Mouse (Mus musculus): Measurements from ENCODE around the gene Ndufs3.

- no peak for TF ChIP-seq MAZ (IDR thresholded peaks at IDR 0.05; ENCODE audit: low read depth, low read length)
- no peak for TF ChIP-seq USF2 (conservative IDR thresholded peaks at IDR 0.05; ENCODE audit: low read depth, low read length)
- TF ChIP-seq CTCF (conservative IDR thresholded peaks at IDR 0.05 in 1 of 2, IDR thresholded peaks at IDR 0.05 in 1 of 2; ENCODE audit: low read depth in 2 of 2, low read length in 2 of 2), result no peak
- TF ChIP-seq MAFK (IDR thresholded peaks at IDR 0.05; ENCODE audit: insufficient replicate concordance, low read length), result no peak
- TF ChIP-seq USF1 (IDR thresholded peaks at IDR 0.05; ENCODE audit: low read depth, low read length), result no peak
- TF ChIP-seq GABPA (IDR thresholded peaks at IDR 0.05; ENCODE audit: insufficient replicate concordance, low read depth, low read length), result no peak
- TF ChIP-seq POLR2A (IDR thresholded peaks at IDR 0.05; ENCODE audit: low read depth, low read length), result no peak
- TF ChIP-seq SMC3 (IDR thresholded peaks at IDR 0.05; ENCODE audit: low read depth, low read length), result no peak
- TF ChIP-seq EP300 (IDR thresholded peaks at IDR 0.05; ENCODE audit: low read length), result no peak
- TF ChIP-seq ZKSCAN1 (IDR thresholded peaks at IDR 0.05; ENCODE audit: borderline replicate concordance, low read depth, low read length), result no peak
- TF ChIP-seq MEF2A (IDR thresholded peaks at IDR 0.05; ENCODE audit: borderline replicate concordance, low read depth, low read length), result no peak
- no peak for TF ChIP-seq HCFC1 (IDR thresholded peaks at IDR 0.05; ENCODE audit: low read depth, low read length)
- TF ChIP-seq ELF1 (IDR thresholded peaks at IDR 0.05; ENCODE audit: low read depth, low read length), result no peak
- no peak for TF ChIP-seq NRF1 (IDR thresholded peaks at IDR 0.05; ENCODE audit: low read depth, low read length)
Measured at GRCm38 (mm10) chr2:90950149-90950548, 45.5 kb upstream of the Ndufs3 start.
